Mouse (Mus musculus) forebrain, embryonic 11.5 days (tissue): ENCODE measurements around the gene Pld4. TPM values are rescaled to one million over a fixed set of nuclear protein-coding genes. Genes with fewer than 3 reads are reported as not detected.

Experiments used
- ATAC-seq: fragments of 200-750 bp; cut with Nextera tagmentation; replicated peaks from 2 replicates; pipeline ENCODE4 v1.8.0; 2017; ENCODE audit warnings: moderate TSS enrichment; ENCODE audit not compliant: low FRiP score
- DNase-seq: peaks from one replicate; pipeline ENCODE4 v3.0.0-alpha.2; 2017; ENCODE audit warnings: low spot score
- H3K27ac ChIP-seq: fragments of 300-500 bp; sonication (generic); 2 replicates; pipeline ENCODE4 v1.5.1; 2014; ENCODE audit warnings: low read depth, low read length
- H3K27me3 ChIP-seq: fragments of 300-500 bp; sonication (generic); 2 replicates; pipeline ENCODE4 v1.6.1; 2014; ENCODE audit warnings: mild to moderate bottlenecking, low read length, mixed read lengths; ENCODE audit not compliant: control insufficient read depth, insufficient read depth
- H3K36me3 ChIP-seq: fragments of 300-500 bp; sonication (generic); 2 replicates; pipeline ENCODE4 v1.6.1; 2014; ENCODE audit warnings: mild to moderate bottlenecking, low read length, moderate library complexity, mixed read lengths; ENCODE audit not compliant: control insufficient read depth, insufficient read depth
- H3K4me1 ChIP-seq: fragments of 300-500 bp; sonication (generic); replicated peaks from 2 replicates; pipeline ENCODE4 v1.6.1; 2014; ENCODE audit warnings: low read length, mixed read lengths; ENCODE audit not compliant: control insufficient read depth, insufficient read depth
- H3K4me2 ChIP-seq: fragments of 300-500 bp; sonication (generic); 2 replicates; pipeline ENCODE4 v1.6.1; 2014; ENCODE audit warnings: low read depth, mild to moderate bottlenecking, low read length, moderate library complexity, mixed read lengths; ENCODE audit not compliant: severe bottlenecking
- H3K4me3 ChIP-seq: fragments of 300-500 bp; sonication (generic); 2 replicates; pipeline ENCODE4 v1.5.1; 2014; ENCODE audit warnings: low read depth, low read length
- H3K9ac ChIP-seq: fragments of 300-500 bp; sonication (generic); 2 replicates; pipeline ENCODE4 v1.6.1; 2014; ENCODE audit warnings: low read length
- H3K9me3 ChIP-seq: fragments of 300-500 bp; sonication (generic); 2 replicates; pipeline ENCODE4 v1.6.1; 2016; ENCODE audit warnings: low read length, mixed read lengths; ENCODE audit not compliant: control insufficient read depth
- WGBS: fragments of 180-500 bp; shearing (Covaris S2); extraction: QIAGEN DNeasy Blood & Tissue Kit; methylation state at CpG from one replicate; pipeline ENCODE4 v1.1.7; 2014; 5-methylcytosine and 5-hydroxymethylcytosine counted together
- polyA plus RNA-seq: library from polyadenylated mRNA; unstranded; fragments of >200 nt; fragmentation: Nextera tagmentation; extraction: Ambion mirVana; gene quantifications from 2 replicates; pipeline ENCODE4 v1.2.1, GENCODE M21; 2014

Pld4 gene
- polyA plus RNA-seq, 1 experiment from 2014 or later, result 3.7 TPM

GRCm38 (mm10) chr12:112723028-112723330 lies 37.5 kb upstream of the Pld4 start:
- ATAC-seq, result peak; percentile 6; the same call in 1 of the 2 replicates
- H3K36me3 ChIP-seq, result no peaks in the 10 kb centered on the region
- H3K4me1 ChIP-seq, result 0 out of 2 replicates have a peak, but pooled peaks cover 3% of the 10 kb centered on the region
- H3K4me2 ChIP-seq, result peak overlapping the region; percentile 99
- peak overlapping the region; percentile 86 for H3K4me3 ChIP-seq
- DNase-seq, result no peak
- no peaks in the 10 kb centered on the region for H3K9me3 ChIP-seq
- 11% methylated on average over 5 of the region's 5 CpGs for WGBS
- H3K9ac ChIP-seq, result peak overlapping the region; percentile 72
- H3K27me3 ChIP-seq, result peaks cover 14% of the 10 kb centered on the region
- no peak overlapping the region for H3K27ac ChIP-seq

- Histone ChIP-seq H3K4me3 (peak overlapping the region; percentile 86; the same call in 1 of the 2 replicates), H3K4me2 (peak overlapping the region; percentile 99; the same call in 1 of the 2 replicates), H3K27ac (no peak overlapping the region), H3K4me1 (0 out of 2 replicates have a peak, but pooled peaks cover 3% of the 10 kb centered on the region), H3K9me3 (no peaks in the 10 kb centered on the region), H3K27me3 (peaks cover 14% of the 10 kb centered on the region), H3K36me3 (no peaks in the 10 kb centered on the region), H3K9ac (no peak overlapping the region)
- DNase-seq (no peak), ATAC-seq (no peak)
- 88% methylated on average over 6 of the region's 6 CpGs for WGBS
Observed at GRCm38 (mm10) chr12:112723445-112723844, 37.0 kb upstream of the Pld4 start.

- 0 out of 2 replicates have a peak, but pooled peaks have one; percentile 14 for ATAC-seq
- no peaks in the 10 kb centered on the region for H3K9me3 ChIP-seq
- H3K9ac ChIP-seq, result no peak overlapping the region
- peaks cover 14% of the 10 kb centered on the region for H3K27me3 ChIP-seq
- WGBS, result 77% methylated on average over 11 of the region's 11 CpGs
- peak; percentile 84 for DNase-seq
- H3K4me1 ChIP-seq, result 0 out of 2 replicates have a peak, but pooled peaks cover 3% of the 10 kb centered on the region
- no peak overlapping the region for H3K27ac ChIP-seq
- no peak overlapping the region for H3K4me2 ChIP-seq
- no peaks in the 10 kb centered on the region for H3K36me3 ChIP-seq
- no peak overlapping the region for H3K4me3 ChIP-seq
Observed at GRCm38 (mm10) chr12:112724077-112724805, 36.2 kb upstream of the Pld4 start.

GRCm38 (mm10) chr12:112727801-112728200 lies 32.7 kb upstream of the Pld4 start:
- peaks cover 7% of the 10 kb centered on the region for H3K27me3 ChIP-seq
- no peaks in the 10 kb centered on the region for H3K36me3 ChIP-seq
- H3K4me3 ChIP-seq, result no peak overlapping the region
- DNase-seq, result no peak
- H3K4me1 ChIP-seq, result 0 out of 2 replicates have a peak, but pooled peaks cover 3% of the 10 kb centered on the region
- no peaks in the 10 kb centered on the region for H3K9me3 ChIP-seq
- no peak overlapping the region; the same call in 1 of the 2 replicates for H3K9ac ChIP-seq
- ATAC-seq, result no peak
- H3K27ac ChIP-seq, result no peak overlapping the region
- no peak overlapping the region for H3K4me2 ChIP-seq
- WGBS, result 83% methylated on average over 8 of the region's 8 CpGs

- H3K36me3 ChIP-seq, result no peaks in the 10 kb centered on the region
- no peak for DNase-seq
Observed at GRCm38 (mm10) chr12:112730808-112731207, 29.6 kb upstream of the Pld4 start.

GRCm38 (mm10) chr12:112732591-112732990 lies 27.9 kb upstream of the Pld4 start:
- Histone ChIP-seq H3K27me3 (no peaks in the 10 kb centered on the region), H3K9ac (no peak overlapping the region), H3K27ac (no peak overlapping the region), H3K4me3 (no peak overlapping the region), H3K4me1 (no peaks in the 10 kb centered on the region), H3K4me2 (no peak overlapping the region), H3K36me3 (no peaks in the 10 kb centered on the region), H3K9me3 (no peaks in the 10 kb centered on the region)
- DNase-seq, result no peak
- ATAC-seq, result no peak
- WGBS, result 94% methylated on average over 10 of the region's 10 CpGs

More at GRCm38 (mm10) chr12:112730808-112731207, 29.6 kb upstream of the Pld4 start:
- no peak overlapping the region for H3K4me3 ChIP-seq
- H3K9ac ChIP-seq, result no peak overlapping the region
- no peak for ATAC-seq
- WGBS, result 91% methylated on average over 14 of the region's 14 CpGs
- H3K27me3 ChIP-seq, result no peaks in the 10 kb centered on the region
- no peak overlapping the region for H3K27ac ChIP-seq
- H3K4me2 ChIP-seq, result no peak overlapping the region
- H3K4me1 ChIP-seq, result no peaks in the 10 kb centered on the region
- H3K9me3 ChIP-seq, result no peaks in the 10 kb centered on the region

- Histone ChIP-seq H3K9ac (no peak overlapping the region), H3K27ac (no peak overlapping the region), H3K9me3 (no peaks in the 10 kb centered on the region), H3K4me3 (no peak overlapping the region), H3K27me3 (no peaks in the 10 kb centered on the region), H3K36me3 (no peaks in the 10 kb centered on the region), H3K4me1 (no peaks in the 10 kb centered on the region), H3K4me2 (no peak overlapping the region)
- DNase-seq, result peak; percentile 18
- 81% methylated on average over 2 of the region's 2 CpGs for WGBS
- ATAC-seq, result no peak
Observed at GRCm38 (mm10) chr12:112734108-112734820, 26.2 kb upstream of the Pld4 start.

GRCm38 (mm10) chr12:112734881-112735655 lies 25.4 kb upstream of the Pld4 start:
- DNase-seq (peak; percentile 37), ATAC-seq (no peak)
- Histone ChIP-seq H3K27me3 (no peaks in the 10 kb centered on the region), H3K4me1 (no peaks in the 10 kb centered on the region), H3K36me3 (no peaks in the 10 kb centered on the region), H3K4me2 (no peak overlapping the region), H3K9ac (no peak overlapping the region), H3K4me3 (no peak overlapping the region), H3K27ac (no peak overlapping the region), H3K9me3 (no peaks in the 10 kb centered on the region)
- WGBS, result 89% methylated on average over 19 of the region's 19 CpGs
